Mouse (Mus musculus) heart, postnatal 36 days (tissue): ENCODE measurements around the gene Ano10. TPM values are rescaled to one million over a fixed set of nuclear protein-coding genes. Genes with fewer than 3 reads are reported as not detected.
A peak's percentile ranks its signal among the peaks of the same experiment; 100 is the strongest.

Experiments used
- DNase-seq, 2 experiments: peaks; one replicate each; pipeline ENCODE4 v3.0.0; 2021 to 2022
- intact Hi-C: fragments of 180-260 bp; cut with DNase I; formaldehyde crosslinking; loops from one replicate; pipeline ENCODE4 v1.15.1; 2025
- microRNA-seq, 2 experiments: library from miRNA; unstranded; fragments of <30 nt; microRNA quantifications; one replicate each; pipeline ENCODE4 v1.2.0; 2021; ENCODE audit warnings: borderline number of aligned reads in 2 of 2
- total RNA-seq, 2 experiments: library from RNA; stranded (reverse); gene quantifications; 2 replicates each; pipeline ENCODE4 v1.2.3; 2021

The Ano10 gene
- total RNA-seq, 2 experiments from 2014 or later: 85.6 to 154 TPM

DNA sequence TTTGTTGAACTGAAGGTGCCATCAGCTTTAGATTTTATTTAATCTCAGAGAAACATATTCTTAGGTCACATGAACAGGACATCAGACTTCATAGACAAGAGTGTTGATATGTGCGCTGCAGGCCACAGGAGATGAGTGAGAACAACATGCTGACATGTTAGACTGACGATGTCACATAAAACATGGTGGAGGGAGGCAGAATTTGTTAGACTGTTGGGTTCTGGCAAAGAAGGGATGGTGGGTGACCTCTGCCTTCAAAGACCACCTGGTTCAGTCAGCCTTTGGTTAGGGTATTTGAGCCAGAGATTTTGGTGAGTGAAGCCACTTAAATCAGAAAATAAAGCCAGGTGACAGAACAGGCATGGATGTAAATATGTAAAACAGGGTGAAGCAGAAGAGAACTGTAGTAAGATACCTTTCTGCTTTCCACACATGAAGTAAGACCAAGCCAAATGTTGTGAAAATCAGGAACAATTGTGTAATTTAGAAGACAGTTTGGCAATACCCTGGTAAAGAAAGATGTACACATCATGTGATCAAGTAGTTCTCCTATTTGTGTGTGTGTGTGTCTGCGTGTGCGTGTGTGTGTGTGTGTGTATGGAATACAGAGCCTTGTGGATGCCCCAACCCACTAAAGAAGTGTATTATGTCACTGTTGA, 155.7 kb downstream of the Ano10 start:
- intact Hi-C loops: loop anchor here (2.0 kb wide), 1 partner anchor 14 kb away; no protein-coding TSS in a partner anchor
- DNase-seq: no peak

- no peak for DNase-seq
- intact Hi-C loops: loop anchor here (2.0 kb wide), 1 partner anchor 13 kb away; no protein-coding TSS in a partner anchor
Measured at GRCm38 (mm10) chr9:122137960-122138359, 156.3 kb downstream of the Ano10 start.

DNA sequence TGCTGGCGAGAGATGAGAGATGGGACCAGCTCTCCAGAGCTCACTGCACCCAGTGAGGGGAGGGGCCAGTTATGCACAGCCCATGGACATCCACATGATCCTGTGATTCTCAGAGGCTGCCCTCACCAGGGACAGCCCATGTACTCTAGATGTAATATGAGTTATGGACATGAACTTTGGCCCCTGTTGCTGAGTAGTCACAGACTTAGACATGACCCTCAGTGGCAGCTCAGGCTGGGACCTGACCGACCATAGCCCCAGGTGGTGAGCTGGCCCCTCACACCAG, 158.4 kb downstream of the Ano10 start:
- DNase-seq: no peak
- intact Hi-C loops: no loop called here

GRCm38 (mm10) chr9:122135095-122135884, 158.9 kb downstream of the Ano10 start:
- no peak for DNase-seq
- intact Hi-C loops: no loop called here

GRCm38 (mm10) chr9:122132145-122132544, 162.1 kb downstream of the Ano10 start:
- no peak for DNase-seq
- intact Hi-C loops: no loop called here

GRCm38 (mm10) chr9:122130666-122131065, 163.6 kb downstream of the Ano10 start:
- DNase-seq: no peak
- intact Hi-C loops: loop anchor here (2.0 kb wide), 1 partner anchor 20 kb away; no protein-coding TSS in a partner anchor

GRCm38 (mm10) chr9:122128686-122129085, 165.5 kb downstream of the Ano10 start:
- intact Hi-C loops: no loop called here
- peak in 1 of 2 experiments; percentile 34 for DNase-seq

DNA sequence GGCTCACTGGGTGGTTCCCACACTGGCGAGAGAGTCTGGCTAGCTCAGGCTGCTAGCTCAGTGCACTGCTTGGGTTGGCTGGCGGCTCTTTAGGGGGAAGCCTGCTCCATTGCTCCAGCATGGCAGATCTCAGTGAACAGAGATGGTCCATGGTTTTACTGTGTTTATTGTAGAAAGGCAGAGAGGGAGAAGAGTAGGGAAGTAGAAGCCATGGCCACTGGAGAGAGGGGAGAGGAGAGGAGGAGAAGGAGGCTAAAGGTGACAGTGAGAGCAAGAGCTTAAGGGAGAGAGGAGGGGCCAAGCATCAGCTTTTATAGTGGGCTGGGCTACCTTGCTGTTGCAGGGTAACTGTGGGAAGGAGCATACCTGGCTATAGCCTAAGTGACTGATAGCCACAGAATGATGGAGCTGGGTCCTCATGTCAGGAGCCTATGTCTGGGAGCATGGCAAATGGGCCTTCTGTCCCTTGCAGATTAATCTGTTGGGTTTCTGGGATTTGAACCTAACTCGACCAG, 166.9 kb downstream of the Ano10 start:
- intact Hi-C loops: no loop called here
- peak in 1 of 2 experiments; percentile 3 for DNase-seq

DNA sequence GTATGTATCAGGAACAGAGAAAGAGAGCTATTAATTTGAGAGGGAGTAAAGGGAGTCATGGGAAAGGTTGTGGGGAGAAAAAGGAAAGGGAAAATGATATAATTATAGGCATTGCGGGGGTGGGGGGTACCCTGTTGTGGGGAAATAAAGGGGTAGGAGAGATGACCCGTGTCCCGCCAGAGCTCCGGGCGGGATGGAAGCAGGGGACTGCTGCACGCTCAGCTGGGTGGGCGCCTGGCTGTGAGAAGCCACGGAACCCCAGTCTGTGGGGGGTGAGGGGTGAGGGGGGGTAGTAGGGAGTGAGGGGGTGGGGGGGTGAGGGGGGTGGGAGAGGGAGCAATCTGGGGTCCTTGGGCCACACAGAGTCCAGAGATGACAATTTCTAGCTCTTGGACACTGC, 167.4 kb downstream of the Ano10 start:
- DNase-seq: no peak
- intact Hi-C loops: no loop called here

Small RNA genes lying within 50 kb of the gene (microRNA-seq; reads per million reads assigned to microRNA genes)
- 0 reads per million in 2 experiments for gene Mir8106

Other genes starting within 250 kb of the Ano10 start
- 100 to 1,000 TPM; 130 to 150 TPM for gene Snrk, start 177.2 kb downstream of the Ano10 start, total RNA-seq
- gene Abhd5, start 57.2 kb upstream of the Ano10 start, total RNA-seq: 10 to 100 TPM; 57.9 to 67.5 TPM